Mouse (Mus musculus): ENCODE measurements around the gene Mpnd.

Gene Mpnd

DNA sequence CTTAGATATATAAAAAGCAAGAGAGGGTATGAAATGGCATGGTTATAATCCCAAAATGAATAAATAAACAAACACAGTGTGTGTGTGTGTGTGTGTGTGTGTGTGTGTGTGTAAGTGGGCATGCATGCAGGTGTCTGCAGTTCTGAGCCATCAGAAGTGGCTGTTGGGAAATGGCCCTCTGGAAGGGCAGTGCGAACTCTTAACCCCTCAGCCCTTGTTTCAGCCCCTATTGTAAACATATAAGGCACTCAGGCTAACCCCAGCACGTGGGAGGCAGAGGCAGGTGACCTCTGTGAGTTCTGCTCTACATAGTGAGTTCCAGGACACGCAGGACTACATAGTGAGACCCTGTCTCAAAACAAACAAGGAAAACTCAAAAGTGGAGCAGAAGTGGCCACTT, 28.2 kb upstream of the Mpnd start:
- in situ Hi-C loops (cut with MseI, MboI) = no loop called here

DNA sequence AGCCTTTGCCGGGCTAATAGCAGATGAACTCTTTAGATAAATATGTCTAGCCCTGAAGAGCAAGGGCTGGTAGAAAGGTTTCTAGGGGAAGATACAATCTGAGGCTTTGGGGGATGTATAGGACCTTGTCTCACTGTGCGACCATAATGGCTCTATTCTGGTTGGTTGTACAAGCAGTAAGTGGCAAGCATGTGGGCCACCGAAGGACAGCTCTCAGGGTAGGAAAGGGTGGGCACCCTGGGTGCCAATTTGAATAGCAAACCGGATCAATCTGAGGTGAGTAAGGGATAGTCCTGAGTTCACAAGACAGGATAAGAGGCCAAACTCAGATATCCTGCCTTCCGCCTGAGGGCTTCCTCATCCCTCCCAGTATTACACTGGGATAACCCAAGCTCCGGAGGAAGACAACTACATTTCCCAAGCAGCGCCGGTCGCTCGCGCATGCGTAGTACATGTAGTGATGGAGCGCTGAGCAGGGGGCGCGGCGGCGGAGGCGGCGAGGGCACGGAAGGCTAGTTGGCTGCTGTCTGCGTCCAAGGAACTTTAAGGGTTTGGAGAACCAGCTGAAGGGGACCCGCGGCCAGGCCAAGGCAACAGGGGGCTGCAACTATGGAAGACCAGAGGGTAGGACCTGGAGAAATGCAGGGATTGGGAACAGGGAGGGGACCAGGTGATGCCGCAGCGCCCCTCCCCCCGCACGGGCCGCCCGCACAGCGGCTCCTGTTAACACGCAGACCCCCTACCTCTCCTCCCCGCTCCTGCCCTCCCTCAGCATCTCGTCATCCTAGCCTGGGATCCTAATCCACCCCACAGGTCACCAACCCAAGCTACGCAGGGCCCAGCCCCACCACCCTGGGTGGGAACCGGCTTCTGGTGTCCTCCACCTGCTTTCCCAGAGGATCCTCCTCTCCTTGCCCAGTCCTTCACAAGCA, 19.2 kb upstream of the Mpnd start, which contains the start of gene Fsd1:
Fsd1 (plus strand) TSS at position 480 of the 932 bp plus-strand sequence.
- in situ Hi-C loops (cut with MseI, MboI) = no loop called here

DNA sequence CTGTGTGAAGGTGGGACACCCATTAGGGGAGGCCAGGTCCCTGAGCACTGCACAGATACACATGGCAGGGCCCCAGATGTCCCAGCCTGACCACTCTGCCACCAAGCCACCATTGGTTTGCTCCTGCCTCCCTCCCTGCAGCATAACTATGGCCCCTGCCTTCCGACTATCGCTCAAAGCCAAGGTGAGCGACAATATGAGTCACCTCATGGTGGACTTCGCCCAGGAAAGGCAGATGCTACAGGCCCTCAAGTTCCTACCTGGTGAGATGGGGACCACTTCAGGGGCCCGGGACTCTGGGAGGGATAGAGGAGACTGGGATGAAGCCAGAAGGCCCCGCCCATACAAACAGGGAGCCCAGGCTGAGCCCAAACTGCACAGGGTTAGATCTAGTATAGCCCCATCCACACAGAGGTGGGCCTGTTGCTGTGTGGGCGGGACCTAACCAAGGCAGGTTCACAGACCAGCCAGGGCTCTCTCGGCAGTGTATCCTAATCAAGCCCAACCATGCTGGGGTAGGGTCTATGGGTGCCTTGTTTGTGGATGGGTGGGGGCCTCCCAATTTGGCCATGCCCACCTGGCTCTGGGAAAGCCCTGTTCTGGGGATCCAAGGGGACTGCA, 15.1 kb upstream of the Mpnd start:
- in situ Hi-C loops (cut with MseI, MboI) = no loop called here

DNA sequence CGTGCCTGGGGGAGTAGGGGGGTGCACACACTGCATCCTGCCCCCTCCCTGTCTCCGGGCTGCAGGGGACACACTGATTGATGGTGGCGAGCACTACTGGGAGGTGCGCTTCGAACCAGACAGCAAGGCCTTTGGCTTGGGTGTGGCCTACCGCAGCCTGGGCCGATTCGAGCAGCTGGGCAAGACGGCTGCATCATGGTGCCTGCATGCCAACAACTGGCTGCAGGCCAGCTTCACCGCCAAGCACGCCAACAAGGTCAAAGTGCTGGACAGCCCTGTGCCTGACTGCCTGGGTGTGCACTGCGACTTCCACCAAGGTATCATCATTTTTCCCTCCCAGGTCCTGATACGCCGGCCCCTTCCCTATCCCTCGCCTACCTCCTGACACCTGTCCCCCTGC, 9.5 kb upstream of the Mpnd start:
- in situ Hi-C loops (cut with MseI, MboI) = no loop called here

DNA sequence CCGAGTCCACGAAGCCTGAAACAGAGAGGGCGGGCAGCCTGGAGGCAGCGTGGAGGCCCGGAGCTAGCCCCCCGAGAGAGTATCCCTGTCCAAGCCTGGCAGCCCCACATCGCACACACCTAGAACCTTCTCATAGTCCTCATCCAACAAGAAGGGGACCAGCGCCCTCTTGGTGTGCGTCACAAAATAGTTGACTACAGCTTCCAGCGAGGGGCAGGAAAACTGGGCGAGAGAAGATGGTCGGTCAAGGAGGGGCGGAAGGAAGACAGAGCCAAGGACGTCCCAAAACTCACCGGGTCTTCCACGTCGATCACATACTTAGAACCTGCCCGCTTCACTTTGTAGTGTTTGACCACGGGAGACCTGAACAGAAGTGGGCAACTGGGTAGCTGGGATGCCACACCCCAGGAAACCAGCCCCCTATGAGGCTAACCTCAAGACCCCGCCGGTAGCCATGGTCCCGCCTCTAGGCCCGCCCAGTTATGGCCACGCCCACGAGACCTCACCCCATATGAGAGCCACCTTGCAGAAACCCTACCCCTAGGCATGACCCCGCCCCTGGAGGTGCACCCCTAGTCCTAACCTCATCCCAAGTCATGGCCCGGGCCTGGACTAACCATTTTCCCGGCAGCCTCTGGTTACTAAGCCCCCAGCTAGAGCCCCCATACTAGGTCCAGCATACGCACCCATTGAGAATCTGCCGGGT, 5.6 kb upstream of the Mpnd start:
- in situ Hi-C loops (cut with MseI, MboI) = no loop called here

DNA sequence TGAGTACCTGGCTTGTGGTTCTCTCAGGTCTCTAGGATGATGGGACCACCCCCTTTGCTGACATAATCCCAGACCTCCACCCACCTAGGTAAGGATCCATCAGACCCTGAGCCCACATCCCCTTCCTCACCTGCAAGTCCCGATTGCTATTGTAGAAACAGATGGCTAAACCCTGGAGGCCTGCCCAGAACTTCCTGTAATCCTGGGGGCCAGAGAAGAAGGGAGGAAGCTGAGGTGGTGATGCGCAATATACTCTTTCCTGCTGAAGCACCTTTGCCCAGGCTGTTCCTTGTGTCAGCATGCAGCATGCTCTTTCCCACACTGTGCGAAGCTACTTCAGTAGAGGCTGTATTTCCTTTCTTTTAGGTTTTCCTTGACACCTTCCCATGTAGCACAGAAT, 2.5 kb upstream of the Mpnd start:
- in situ Hi-C loops (cut with MseI, MboI) = no loop called here

DNA sequence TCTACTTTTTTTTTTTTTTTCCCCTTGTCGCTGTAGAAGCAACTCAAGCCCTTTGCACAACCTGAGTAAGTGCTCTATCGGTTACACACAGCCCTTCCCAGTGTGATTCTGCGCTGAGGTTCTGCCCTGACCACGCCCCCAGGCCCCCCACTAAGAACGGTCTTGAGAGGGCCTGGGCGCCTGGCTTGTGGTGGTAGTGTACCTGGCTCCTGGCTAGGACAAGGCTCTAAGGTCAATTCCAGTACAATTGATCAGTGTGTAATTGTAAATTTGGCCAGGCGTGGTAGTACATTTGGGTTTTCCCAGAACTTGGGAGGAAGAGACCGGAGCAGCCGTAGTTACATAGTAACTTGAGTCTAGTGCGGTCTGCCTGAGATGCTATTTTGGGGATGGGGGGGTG, 1.4 kb downstream of the Mpnd start:
- in situ Hi-C loops (cut with MseI, MboI) = no loop called here

DNA sequence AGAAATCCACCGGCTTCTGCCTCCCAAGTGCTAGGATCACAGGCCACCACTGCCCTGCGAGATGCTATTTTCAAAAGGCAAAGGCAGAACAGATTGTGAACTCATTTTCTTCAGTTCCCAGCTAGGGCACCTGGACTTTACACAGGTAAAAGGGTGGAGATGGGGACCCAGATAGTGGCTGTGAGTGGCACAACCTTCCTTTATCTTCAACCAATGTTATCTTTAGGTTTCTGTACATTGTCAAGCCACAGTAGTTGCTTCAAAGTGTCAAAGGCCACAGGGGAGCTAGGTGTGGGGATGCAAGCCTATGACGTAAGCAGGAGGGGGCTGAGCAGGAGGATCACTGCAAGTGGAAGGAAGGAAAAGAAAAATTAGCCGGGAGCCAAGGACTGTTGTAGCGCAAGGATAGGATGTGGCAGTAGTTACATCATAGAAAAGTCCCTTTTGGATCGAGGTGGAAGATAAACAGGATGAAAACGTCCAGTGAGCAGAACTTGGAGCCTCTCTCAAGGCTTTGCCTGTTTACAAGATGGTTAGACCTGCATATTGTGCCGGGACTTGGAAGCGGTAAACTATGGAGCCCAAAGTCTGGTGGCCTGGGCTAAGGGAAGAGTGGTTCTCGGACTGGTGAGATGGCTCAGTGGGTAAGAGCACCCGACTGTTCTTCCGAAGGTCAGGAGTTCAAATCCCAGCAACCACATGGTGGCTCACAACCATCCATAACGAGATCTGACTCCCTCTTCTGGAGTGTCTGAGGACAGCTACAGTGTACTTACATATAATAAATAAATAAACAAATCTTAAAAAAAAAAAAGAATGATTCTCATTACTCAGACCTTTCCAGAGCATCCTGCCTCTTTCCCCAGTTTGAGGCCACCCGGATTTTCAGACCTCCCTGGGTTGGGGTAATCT, 2.2 kb downstream of the Mpnd start:
- in situ Hi-C loops (cut with MseI, MboI) = no loop called here

DNA sequence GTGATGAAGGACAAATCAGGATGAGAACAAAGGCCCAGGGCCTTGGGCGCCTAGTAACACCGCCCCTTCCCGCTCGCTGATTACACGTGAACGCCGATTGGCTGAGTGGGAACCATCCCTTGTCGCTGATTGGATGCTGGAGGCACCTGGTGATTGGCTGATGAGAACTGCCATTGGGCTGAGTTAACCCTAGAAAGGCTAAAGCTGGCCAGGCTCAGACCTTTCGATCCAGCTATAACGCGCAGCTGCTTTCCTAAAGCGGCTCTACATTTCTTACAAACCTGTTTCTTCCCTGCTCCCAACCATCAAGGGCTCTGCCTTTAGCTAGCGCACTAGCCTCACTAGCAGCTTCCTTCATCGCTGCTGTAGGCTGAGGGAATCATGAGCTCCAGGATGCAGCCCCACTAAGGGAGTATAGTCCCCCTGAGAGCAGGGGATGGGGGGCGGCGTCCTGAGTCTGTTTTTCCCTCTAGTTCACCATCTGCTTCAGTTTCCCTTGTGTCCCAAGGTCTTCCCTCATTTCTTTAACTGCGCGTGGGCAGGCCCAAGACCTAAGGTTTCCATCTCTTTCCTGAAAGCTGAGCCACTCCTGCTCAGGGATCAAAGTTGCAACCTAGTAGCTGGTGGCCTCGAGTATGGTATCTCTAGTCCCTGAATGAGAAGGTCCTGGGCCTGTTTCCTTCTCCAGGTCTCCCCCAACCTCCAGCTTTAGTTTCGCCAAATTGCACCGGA, 3.0 kb downstream of the Mpnd start:
- in situ Hi-C loops (cut with MseI, MboI) = no loop called here

DNA sequence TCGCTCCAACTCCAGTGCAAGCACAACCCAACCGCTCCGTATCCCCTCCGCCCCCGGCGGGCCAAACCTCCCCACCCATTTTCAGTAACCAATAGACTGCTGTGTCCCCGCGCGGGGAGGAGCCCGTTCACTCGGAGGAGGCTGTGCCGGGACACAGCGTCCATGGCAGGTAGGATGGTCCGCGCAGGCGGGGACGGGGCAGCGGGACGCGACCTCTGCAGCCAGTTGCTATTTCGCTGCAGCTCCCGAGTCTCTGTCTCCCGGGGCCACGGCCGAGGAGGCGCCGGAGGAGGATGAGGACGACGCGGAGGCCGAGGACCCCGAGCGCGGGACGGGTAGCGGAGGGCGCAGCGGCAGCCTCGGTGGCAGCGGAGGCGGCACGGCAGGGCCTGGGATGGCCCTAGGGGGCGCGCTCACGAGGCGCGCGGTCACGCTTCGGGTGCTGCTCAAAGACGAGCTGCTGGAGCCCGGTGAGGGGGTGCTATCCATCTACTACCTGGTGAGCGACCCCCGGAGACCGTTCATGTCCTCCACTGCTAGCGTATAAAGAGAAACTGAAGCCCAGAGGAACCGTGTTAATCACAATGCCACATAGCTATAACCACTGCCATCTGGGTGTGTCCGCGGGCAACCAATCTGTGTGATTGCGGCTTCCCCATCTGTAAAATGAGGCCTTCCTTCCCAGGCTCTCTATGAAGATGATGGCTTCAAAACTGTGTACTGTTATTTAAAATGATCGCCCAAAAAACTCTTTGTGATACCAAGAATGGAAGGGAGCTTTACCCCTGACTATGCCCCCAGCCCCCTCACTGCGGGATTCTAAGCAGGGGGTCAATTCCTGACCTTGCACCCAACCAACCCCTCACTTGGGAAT, 3.8 kb downstream of the Mpnd start:
- in situ Hi-C loops (cut with MseI, MboI) = no loop called here

DNA sequence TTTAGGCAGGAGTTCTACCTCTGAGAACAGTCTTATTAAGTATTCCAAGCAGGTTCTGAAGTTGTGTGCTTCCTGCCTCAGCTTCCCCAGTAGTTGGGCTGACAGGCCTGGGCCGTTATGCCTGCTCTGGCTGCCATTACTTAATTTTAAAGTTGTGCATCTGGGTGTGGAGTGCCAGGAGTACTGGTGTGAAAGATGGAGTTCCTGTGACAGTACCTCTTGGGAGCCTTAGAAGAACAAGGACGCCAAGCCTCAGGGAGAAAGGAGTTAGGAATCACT, 4.4 kb downstream of the Mpnd start:
- in situ Hi-C loops (cut with MseI, MboI) = loop anchor here in 1 of 2 experiments (10.0 kb wide), 1 partner anchor 45 kb away; no protein-coding TSS in a partner anchor

DNA sequence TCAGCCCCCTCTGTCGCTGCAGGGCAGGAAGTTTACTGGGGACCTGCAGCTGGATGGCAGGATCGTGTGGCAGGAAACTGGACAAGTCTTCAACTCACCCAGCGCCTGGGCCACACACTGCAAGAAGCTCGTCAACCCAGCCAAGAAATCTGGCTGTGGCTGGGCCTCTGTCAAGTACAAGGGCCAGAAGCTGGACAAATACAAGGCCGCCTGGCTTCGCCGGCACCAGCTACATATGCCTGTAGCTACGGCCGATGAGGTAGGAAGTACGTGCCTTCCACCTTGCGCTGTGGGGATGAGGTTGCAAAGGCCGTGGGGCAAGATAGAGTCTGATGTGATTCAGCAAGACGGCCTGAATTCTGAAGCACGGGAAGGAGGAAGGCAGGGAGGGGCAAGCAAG, 4.7 kb downstream of the Mpnd start:
- in situ Hi-C loops (cut with MseI, MboI) = loop anchor here in 1 of 2 experiments (10.0 kb wide), 1 partner anchor 45 kb away; no protein-coding TSS in a partner anchor

DNA sequence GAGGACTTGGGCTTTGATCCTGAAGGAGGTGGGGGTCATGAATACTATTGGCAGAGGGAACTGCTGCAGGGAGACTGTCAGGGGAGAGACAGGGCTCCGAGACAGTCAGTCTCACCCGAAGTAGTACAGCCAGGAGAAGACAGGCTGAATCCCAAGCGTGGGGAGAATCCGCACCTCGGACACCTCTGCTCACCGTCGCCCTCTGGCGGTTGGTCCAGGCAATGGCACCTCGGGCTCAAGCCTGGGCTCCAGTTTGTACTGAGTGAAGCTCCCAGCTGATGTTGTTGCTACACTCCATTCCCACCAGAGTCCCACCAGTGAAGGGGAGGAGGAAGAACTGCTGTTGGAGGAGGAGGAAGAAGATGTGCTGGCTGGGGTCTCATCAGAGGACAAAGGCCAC, 5.2 kb downstream of the Mpnd start:
- in situ Hi-C loops (cut with MseI, MboI) = loop anchor here in 1 of 2 experiments (10.0 kb wide), 1 partner anchor 46 kb away; no protein-coding TSS in a partner anchor

DNA sequence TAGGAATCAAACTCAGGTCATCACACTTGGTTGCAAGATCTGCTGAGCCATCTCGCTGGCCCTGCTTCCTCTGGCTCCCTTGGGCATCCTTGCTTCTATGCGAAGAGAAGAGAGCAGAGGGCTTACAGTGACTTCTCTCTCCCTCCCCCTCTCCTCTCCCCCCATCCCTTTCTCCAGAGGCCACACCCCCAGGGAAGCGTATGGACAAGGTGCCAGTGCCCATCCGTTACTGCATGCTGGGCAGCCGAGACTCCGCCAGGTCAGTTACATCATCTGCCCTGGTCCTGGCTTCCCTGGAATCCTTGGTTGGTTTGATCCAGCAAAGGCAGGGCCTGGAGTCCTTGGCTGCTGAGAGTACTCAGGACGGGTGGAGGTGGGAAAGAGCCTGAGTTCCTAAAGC, 5.9 kb downstream of the Mpnd start:
- in situ Hi-C loops (cut with MseI, MboI) = loop anchor here in 1 of 2 experiments (10.0 kb wide), 1 partner anchor 47 kb away; no protein-coding TSS in a partner anchor

DNA sequence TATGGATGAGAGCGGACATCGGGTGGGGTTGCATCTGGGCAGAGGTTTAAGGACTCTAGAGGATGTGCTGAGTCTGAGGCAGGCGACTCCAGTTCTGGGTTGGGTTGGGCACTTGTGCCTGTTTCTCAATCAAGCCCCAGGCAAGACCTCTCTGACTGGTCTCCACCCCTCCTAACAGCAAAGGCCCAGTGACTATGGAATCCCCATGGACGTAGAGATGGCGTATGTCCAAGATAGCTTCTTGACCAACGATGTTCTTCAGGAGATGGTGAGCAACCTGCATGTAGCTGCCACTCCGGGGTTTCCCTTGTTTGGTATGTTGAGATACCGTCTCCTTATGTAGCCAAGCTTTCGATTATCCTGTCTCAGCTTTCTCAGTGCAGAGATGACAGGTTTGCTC, 9.8 kb downstream of the Mpnd start:
- in situ Hi-C loops (cut with MseI, MboI) = loop anchor here (5.0 to 10.0 kb wide), 2 partner anchors 43 to 50 kb away; partner anchors contain the start of gene Shd (in 1 of the 2)

DNA sequence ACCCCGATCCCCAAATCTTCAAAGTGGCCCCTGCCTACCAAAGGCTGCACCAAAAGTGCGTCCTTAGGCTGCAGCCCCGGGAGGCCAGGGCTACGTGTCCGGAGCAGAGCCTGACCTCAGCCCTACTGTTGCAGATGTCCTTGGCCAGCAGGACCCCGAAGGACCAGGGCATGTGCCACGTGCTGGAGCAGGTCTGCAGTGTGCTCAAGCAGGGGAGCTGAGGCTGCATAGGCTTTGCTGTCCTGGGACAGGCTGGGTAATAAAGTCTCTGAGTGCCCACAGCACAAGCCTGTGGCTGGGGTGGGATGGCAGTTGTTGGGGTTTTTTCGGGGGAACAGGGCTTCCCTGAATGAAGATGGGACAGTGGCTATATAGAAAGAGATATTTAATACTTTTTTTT, 10.9 kb downstream of the Mpnd start:
- in situ Hi-C loops (cut with MseI, MboI) = loop anchor here (5.0 to 10.0 kb wide), 2 partner anchors 44 to 52 kb away; partner anchors contain the start of gene Shd (in 1 of the 2)

DNA sequence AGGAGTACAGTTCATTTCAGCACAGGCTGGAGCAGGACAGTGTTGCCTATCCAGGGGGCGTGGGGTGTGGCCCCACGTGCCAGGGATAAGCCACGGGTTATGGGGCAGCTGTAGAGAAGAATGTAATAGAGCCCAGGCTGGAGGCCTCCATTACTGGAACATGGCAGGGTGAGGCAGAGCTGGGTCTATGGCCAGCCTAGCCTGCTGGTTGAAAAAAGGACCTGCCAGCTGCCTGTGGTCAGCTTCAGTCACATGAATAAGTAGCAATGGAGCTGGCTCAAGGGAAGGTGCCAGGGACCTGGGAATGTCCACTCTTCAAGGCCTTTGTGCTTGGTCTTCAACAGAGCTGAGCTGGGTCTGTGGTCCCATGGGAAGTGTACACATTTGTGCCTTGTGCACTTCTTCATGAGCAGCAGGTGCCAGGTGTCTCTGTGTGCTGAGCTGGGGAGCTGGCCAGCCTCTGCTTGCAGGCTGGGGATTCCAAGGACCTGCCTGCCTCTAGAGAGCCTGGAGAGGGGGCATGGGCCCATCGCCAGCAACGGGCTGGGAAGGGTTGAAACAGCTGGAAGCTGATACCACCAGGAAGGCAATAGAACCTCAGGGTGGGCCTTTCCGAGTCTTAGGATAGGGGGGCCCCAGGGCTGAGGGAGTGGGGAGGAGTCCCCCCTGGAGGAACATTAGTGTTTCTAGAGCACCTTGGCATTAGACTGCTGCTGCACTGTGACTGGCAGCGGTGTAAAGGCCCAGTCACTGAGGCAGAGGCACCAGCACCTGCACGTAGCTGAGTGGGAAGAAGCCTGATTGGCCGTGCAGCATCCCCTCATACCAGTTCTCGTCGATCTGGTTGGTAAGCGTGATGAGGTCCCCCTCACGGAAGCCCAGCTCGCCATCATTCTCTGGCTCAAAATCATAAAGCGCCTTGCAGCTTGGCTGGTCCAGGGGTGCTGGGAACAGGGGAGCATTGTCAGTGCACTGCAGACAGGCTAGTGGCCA, 11.6 kb downstream of the Mpnd start:
- in situ Hi-C loops (cut with MseI, MboI) = loop anchor here (5.0 to 10.0 kb wide), 2 partner anchors 45 to 52 kb away; partner anchors contain the start of gene Shd (in 1 of the 2)

DNA sequence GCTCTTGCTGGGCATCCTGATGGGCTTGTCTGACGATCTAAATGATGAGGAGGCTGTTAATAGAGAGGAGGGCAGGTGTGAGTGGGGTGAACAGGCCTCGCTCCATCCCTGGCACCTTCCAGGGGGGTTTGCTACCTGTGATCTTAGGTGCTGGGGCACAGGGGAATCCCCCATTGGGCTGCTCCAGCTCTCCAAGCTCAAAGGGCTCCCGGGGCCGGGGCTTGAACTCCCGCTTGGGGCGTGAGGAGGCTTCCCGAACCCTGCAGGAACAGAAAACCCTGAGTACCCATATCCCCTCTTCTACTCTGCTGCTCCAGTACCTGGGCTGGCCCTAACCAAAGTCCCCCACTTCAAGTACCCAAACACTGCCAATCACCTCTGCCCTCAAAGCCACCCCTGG, 12.3 kb downstream of the Mpnd start:
- in situ Hi-C loops (cut with MseI, MboI) = loop anchor here (5.0 to 10.0 kb wide), 2 partner anchors 46 to 53 kb away; partner anchors contain the start of gene Shd (in 1 of the 2)
